Mouse (Mus musculus) limb, embryonic 11.5 days (tissue): ENCODE data around the gene H2afj. TPM values are rescaled to one million over a fixed set of nuclear protein-coding genes. Genes with fewer than 3 reads are reported as not detected.

Experiments used
- ATAC-seq: fragments of 200-750 bp; cut with Nextera tagmentation; 2 replicates; pipeline ENCODE4 v1.8.0; 2017; ENCODE audit warnings: low read depth; ENCODE audit not compliant: insufficient number of reproducible peaks, low FRiP score, low TSS enrichment
- DNase-seq: peaks from one replicate; pipeline ENCODE4 v3.0.0-alpha.2; 2015; ENCODE audit warnings: low spot score
- H3K27ac ChIP-seq: fragments of 300-500 bp; sonication (generic); replicated peaks from 2 replicates; pipeline ENCODE4 v1.5.1; 2014; ENCODE audit warnings: low read depth, mild to moderate bottlenecking, low read length
- H3K27me3 ChIP-seq: fragments of 300-500 bp; sonication (generic); 2 replicates; pipeline ENCODE4 v1.6.1; 2014; ENCODE audit warnings: mild to moderate bottlenecking, low read length, mixed read lengths; ENCODE audit not compliant: control insufficient read depth, insufficient read depth
- H3K36me3 ChIP-seq: fragments of 300-500 bp; sonication (generic); 2 replicates; pipeline ENCODE4 v1.6.1; 2014; ENCODE audit warnings: mild to moderate bottlenecking, low read length, moderate library complexity, mixed read lengths; ENCODE audit not compliant: control insufficient read depth, insufficient read depth
- H3K4me1 ChIP-seq: fragments of 300-500 bp; sonication (generic); 2 replicates; pipeline ENCODE4 v1.6.1; 2014; ENCODE audit warnings: low read length, mixed read lengths; ENCODE audit not compliant: control insufficient read depth, insufficient read depth
- H3K4me2 ChIP-seq: fragments of 300-500 bp; sonication (generic); 2 replicates; pipeline ENCODE4 v1.6.1; 2014; ENCODE audit warnings: low read depth, mild to moderate bottlenecking, moderate library complexity; ENCODE audit not compliant: severe bottlenecking
- H3K4me3 ChIP-seq: fragments of 300-500 bp; sonication (generic); 2 replicates; pipeline ENCODE4 v1.5.1; 2014; ENCODE audit warnings: low read depth, low read length
- H3K9ac ChIP-seq: fragments of 300-500 bp; sonication (generic); 2 replicates; pipeline ENCODE4 v1.6.1; 2014; ENCODE audit warnings: mild to moderate bottlenecking, low read length
- H3K9me3 ChIP-seq: fragments of 300-500 bp; sonication (generic); 2 replicates; pipeline ENCODE4 v1.6.1; 2016; ENCODE audit warnings: low read length; ENCODE audit not compliant: control insufficient read depth
- WGBS: fragments of 180-500 bp; shearing (Covaris S2); extraction: QIAGEN DNeasy Blood & Tissue Kit; methylation state at CpG from one replicate; pipeline ENCODE4 v1.1.7; 2014; 5-methylcytosine and 5-hydroxymethylcytosine counted together
- polyA plus RNA-seq: library from polyadenylated mRNA; unstranded; fragments of >200 nt; fragmentation: Nextera tagmentation; extraction: Ambion mirVana; gene quantifications from 2 replicates; pipeline ENCODE4 v1.2.1, GENCODE M21; 2014

The H2afj gene
- polyA plus RNA-seq, 1 experiment from 2014 or later = 78.5 TPM

GRCm38 (mm10) chr6:136809077-136809476 is 1.0 kb downstream of the H2afj start:
- DNase-seq (no peak), ATAC-seq (no peak)
- WGBS = 38% methylated on average over 14 of the region's 14 CpGs
- Histone ChIP-seq H3K36me3 (peaks cover 10% of the 10 kb centered on the region), H3K4me2 (peak overlapping the region; percentile 90), H3K27me3 (no peaks in the 10 kb centered on the region), H3K4me3 (peak overlapping the region; percentile 71), H3K9me3 (no peaks in the 10 kb centered on the region), H3K27ac (no peak overlapping the region), H3K4me1 (peaks cover 2% of the 10 kb centered on the region; the same call in 1 of the 2 replicates), H3K9ac (peak overlapping the region; percentile 55; the same call in 1 of the 2 replicates)

GRCm38 (mm10) chr6:136809673-136810072 is 1.6 kb downstream of the H2afj start:
- no peak overlapping the region for H3K9ac ChIP-seq
- peaks cover 2% of the 10 kb centered on the region; the same call in 1 of the 2 replicates for H3K4me1 ChIP-seq
- H3K4me2 ChIP-seq = peak overlapping the region; percentile 90; the same call in 1 of the 2 replicates
- ATAC-seq (no peak), DNase-seq (no peak)
- H3K27me3 ChIP-seq = no peaks in the 10 kb centered on the region
- peak overlapping the region; percentile 71; the same call in 1 of the 2 replicates for H3K4me3 ChIP-seq
- peaks cover 14% of the 10 kb centered on the region for H3K36me3 ChIP-seq
- 77% methylated on average over 13 of the region's 13 CpGs for WGBS
- no peaks in the 10 kb centered on the region for H3K9me3 ChIP-seq
- no peak overlapping the region for H3K27ac ChIP-seq

GRCm38 (mm10) chr6:136811196-136811595 is 3.2 kb downstream of the H2afj start:
- peaks cover 24% of the 10 kb centered on the region for H3K36me3 ChIP-seq
- 89% methylated on average over 10 of the region's 10 CpGs for WGBS
- H3K27me3 ChIP-seq = no peaks in the 10 kb centered on the region
- DNase-seq (no peak), ATAC-seq (no peak)
- H3K4me3 ChIP-seq = no peak overlapping the region
- no peak overlapping the region for H3K27ac ChIP-seq
- no peak overlapping the region for H3K9ac ChIP-seq
- H3K4me2 ChIP-seq = no peak overlapping the region
- H3K4me1 ChIP-seq = no peaks in the 10 kb centered on the region
- H3K9me3 ChIP-seq = no peaks in the 10 kb centered on the region

- Histone ChIP-seq H3K4me2 (no peak overlapping the region), H3K27me3 (no peaks in the 10 kb centered on the region), H3K27ac (no peak overlapping the region), H3K36me3 (peaks cover 36% of the 10 kb centered on the region), H3K9ac (no peak overlapping the region), H3K4me3 (no peak overlapping the region), H3K9me3 (no peaks in the 10 kb centered on the region), H3K4me1 (no peaks in the 10 kb centered on the region)
- DNase-seq (no peak), ATAC-seq (no peak)
- 47% methylated on average over 4 of the region's 4 CpGs for WGBS
Measured at GRCm38 (mm10) chr6:136813117-136813516, 5.1 kb downstream of the H2afj start.

DNA sequence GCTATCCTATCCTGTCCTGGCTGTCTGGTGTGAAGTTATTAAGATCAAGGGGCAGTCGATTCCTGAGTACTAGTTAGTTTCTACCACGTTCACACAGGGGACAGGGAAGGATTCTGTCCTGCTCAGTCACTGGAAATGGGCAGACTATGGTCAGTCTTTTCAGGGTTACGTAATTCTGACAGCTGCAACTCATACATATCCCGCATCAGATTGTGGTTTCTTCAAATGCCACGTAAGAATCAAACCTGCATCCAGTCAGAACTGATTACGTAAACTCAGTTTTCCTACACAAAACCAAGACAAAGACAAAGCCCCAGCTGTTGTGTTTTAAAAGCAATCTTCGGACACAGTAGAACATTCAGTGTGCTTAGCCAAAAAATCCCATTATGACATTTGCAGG is 7.3 kb downstream of the H2afj start:
- H3K27me3 ChIP-seq = no peaks in the 10 kb centered on the region
- no peak overlapping the region for H3K4me2 ChIP-seq
- ATAC-seq (no peak), DNase-seq (no peak)
- no peak overlapping the region for H3K27ac ChIP-seq
- no peaks in the 10 kb centered on the region for H3K4me1 ChIP-seq
- no peak overlapping the region for H3K4me3 ChIP-seq
- H3K9me3 ChIP-seq = no peaks in the 10 kb centered on the region
- no peak overlapping the region for H3K9ac ChIP-seq
- 94% methylated on average over 7 of the region's 7 CpGs for WGBS
- peaks cover 46% of the 10 kb centered on the region for H3K36me3 ChIP-seq

- DNase-seq (no peak), ATAC-seq (no peak)
- no peaks in the 10 kb centered on the region for H3K9me3 ChIP-seq
- no peak overlapping the region for H3K4me2 ChIP-seq
- no peak overlapping the region for H3K27ac ChIP-seq
- H3K9ac ChIP-seq = no peak overlapping the region
- peaks cover 60% of the 10 kb centered on the region for H3K36me3 ChIP-seq
- H3K4me1 ChIP-seq = no peaks in the 10 kb centered on the region
- WGBS = 95% methylated on average over 21 of the region's 21 CpGs
- no peaks in the 10 kb centered on the region for H3K27me3 ChIP-seq
- no peak overlapping the region for H3K4me3 ChIP-seq
Measured at GRCm38 (mm10) chr6:136816826-136817225, 8.8 kb downstream of the H2afj start.

DNA sequence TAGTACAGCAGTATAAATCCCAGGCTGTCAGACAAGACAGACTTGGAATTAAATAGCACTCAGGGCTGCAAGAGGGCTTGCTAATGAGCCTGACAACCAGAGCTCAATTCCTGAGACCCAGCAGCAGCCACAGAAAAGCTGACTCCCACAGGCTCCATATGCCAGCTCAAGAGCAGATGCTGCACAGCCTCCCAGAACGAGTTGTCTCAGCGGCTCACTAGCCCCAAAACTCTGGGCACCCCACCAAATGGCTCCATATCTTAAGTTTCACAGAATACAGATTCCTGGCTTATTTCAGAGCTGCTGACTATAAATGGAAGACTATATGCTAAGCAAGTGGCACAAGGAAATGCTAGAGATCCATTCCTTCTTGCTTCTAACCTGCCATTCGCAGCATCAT is 9.5 kb downstream of the H2afj start:
- Histone ChIP-seq H3K4me3 (no peak overlapping the region), H3K27me3 (no peaks in the 10 kb centered on the region), H3K36me3 (peaks cover 63% of the 10 kb centered on the region), H3K9ac (no peak overlapping the region), H3K4me2 (no peak overlapping the region), H3K4me1 (no peaks in the 10 kb centered on the region), H3K9me3 (no peaks in the 10 kb centered on the region), H3K27ac (no peak overlapping the region)
- 91% methylated on average over 3 of the region's 3 CpGs for WGBS
- DNase-seq (no peak), ATAC-seq (no peak)

DNA sequence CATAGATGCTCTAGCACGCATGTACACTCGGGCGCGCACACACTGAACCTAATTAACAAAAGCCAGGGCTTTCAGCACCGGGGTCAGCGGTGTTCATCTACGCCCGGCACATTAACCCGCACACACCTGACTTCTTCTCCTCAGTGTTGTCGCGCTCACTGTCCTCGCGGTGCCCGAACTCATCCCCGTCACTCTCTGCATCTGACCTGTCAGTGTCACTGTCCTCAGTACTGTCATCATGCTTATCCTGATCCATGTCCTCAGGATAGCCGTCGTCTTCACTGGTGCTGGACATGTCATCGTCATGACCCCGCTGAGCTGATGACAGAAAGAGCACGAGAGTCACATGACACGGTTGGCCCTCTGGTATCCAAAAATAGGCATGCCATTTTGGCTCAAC is 12.3 kb downstream of the H2afj start:
- ATAC-seq (no peak), DNase-seq (no peak)
- no peak overlapping the region for H3K27ac ChIP-seq
- H3K4me1 ChIP-seq = no peaks in the 10 kb centered on the region
- WGBS = 95% methylated on average over 21 of the region's 21 CpGs
- H3K4me3 ChIP-seq = no peak overlapping the region
- no peak overlapping the region for H3K4me2 ChIP-seq
- no peaks in the 10 kb centered on the region for H3K27me3 ChIP-seq
- H3K9ac ChIP-seq = no peak overlapping the region
- no peaks in the 10 kb centered on the region for H3K9me3 ChIP-seq
- peaks cover 59% of the 10 kb centered on the region for H3K36me3 ChIP-seq

GRCm38 (mm10) chr6:136821086-136821485 is 13.0 kb downstream of the H2afj start:
- Histone ChIP-seq H3K27me3 (no peaks in the 10 kb centered on the region), H3K27ac (no peak overlapping the region), H3K9ac (no peak overlapping the region), H3K9me3 (no peaks in the 10 kb centered on the region), H3K36me3 (peaks cover 54% of the 10 kb centered on the region), H3K4me1 (no peaks in the 10 kb centered on the region), H3K4me2 (no peak overlapping the region), H3K4me3 (no peak overlapping the region)
- DNase-seq = no peak
- 92% methylated on average over 18 of the region's 18 CpGs for WGBS
- ATAC-seq = no peak
